Mouse (Mus musculus): ENCODE data around the gene Gm9745. TPM values are rescaled to one million over a fixed set of nuclear protein-coding genes. Genes with fewer than 3 reads are reported as not detected.
"Not testable (repeated sequence)": the region's sequence is repeated elsewhere in the genome, so short reads cannot be mapped to it uniquely, and the experiment has no call there.

Gm9745 gene
- total RNA-seq, 2 experiments from 2014 or later, result not detected

DNA sequence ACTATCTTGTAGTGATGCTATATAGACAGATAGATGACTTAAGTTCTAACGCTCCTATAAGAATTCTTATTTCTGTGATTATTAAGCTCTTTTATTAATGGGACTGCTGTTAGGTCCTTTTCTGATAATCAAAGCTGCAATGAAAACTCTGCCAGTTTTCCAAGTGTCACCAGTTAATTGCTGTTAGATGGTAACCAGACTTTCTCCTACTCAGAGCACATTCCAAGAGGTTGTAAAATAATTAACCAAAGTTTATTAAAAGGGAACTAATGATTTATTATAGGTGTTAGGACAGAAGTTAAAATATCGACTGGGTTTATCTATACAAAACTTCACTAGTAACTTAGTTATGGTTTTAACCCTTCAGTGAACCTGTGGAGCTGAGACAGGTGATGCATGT lies 42.0 kb downstream of the Gm9745 start:
- DNase-seq, result not testable (repeated sequence)

Small RNA genes lying within 50 kb of the gene (microRNA-seq; reads per million reads assigned to microRNA genes)
- gene Gm22750, result not detected

Other genes starting within 250 kb of the Gm9745 start
- 10 to 100 TPM; 28.5 to 36.1 TPM for gene Wdr37, start 76.3 kb downstream of the Gm9745 start, total RNA-seq (2021)
- gene Idi1, start 62.7 kb downstream of the Gm9745 start, total RNA-seq (2021), result 10 to 100 TPM; 16.1 to 20.7 TPM
- not detected for gene Idi2, start 4.6 kb upstream of the Gm9745 start, total RNA-seq (2021)
- 10 to 100 TPM; 59.4 to 60.0 TPM for gene Gtpbp4, start 47.9 kb upstream of the Gm9745 start, total RNA-seq (2021)
- 10 to 100 TPM; 59.9 to 68.7 TPM for gene Larp4b, start 145.7 kb upstream of the Gm9745 start, total RNA-seq (2021)

Measured in adrenal gland, postnatal 10 days (tissue).